Mouse (Mus musculus): Measurements from ENCODE around the gene Bloc1s3. TPM values are rescaled to one million over a fixed set of nuclear protein-coding genes. Genes with fewer than 3 reads are reported as not detected.

Gene Bloc1s3
- polyA plus RNA-seq (2015; fragmentation: Nextera tagmentation; extraction: Ambion mirVana) = 2.4 and 2.8 TPM in 2 replicates

DNA sequence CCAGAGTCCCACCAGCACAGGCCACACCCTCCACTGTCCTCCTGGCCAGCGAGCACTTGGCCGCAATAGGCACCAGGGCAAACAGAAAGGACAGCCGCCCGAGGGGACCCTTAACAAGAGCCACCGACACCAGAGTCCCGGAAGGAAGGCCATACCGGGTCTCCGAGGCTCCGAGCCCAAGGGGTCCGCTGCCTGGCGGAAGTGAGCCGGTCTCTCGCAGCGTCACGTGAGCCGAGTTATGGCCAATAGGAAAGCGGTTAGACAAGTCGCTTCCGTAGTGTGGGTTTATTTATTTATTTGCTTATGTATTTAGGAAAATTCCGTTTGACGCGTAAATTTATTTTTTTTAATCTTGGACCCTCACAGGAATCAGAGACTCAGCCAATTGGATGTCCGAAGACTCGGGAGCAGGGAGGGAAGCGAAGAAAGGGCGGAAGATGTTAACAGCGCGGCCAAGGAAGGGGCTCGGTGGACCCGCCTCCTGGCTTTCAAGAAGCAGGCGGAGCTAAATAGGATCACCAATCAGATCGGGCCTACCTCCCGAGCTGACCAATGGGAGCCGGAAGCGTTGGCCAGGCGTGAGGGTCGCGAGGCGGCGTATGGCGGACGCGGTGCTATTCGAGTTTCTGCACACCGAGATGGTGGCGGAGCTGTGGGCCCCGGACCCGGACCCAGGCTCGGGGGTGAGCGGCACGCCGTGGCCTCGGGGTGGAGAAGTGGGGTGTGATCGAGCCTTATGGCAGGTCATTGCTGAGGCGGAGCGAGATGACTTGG is at the start of gene Bloc1s3, which contains the start of gene Trappc6a:
Gene Bloc1s3, minus strand, starts transcription at position 218 of the 774 bp plus-strand sequence.
Gene Trappc6a, plus strand, starts transcription at position 246 of the 774 bp plus-strand sequence.
- H3K9ac ChIP-seq = peak within 1 kb of the TSS; percentile 75
- WGBS = under 1% methylated on average over 56 of the region's 56 CpGs
- peak within 1 kb of the TSS; percentile 88 for H3K4me3 ChIP-seq (replicated peaks)
- H3K4me2 ChIP-seq (replicated peaks) = peak within 1 kb of the TSS; percentile 98
- ATAC-seq (ENCODE audit: insufficient number of reproducible peaks, low FRiP score, low TSS enrichment, low read depth) = peak; percentile 91
- peaks cover 22% of the 10 kb centered on the region for H3K4me1 ChIP-seq
- H3K9me3 ChIP-seq (replicated peaks) = no peaks in the 10 kb centered on the region
- no peaks in the 10 kb centered on the region for H3K36me3 ChIP-seq
- H3K27ac ChIP-seq (replicated peaks) = peak within 1 kb of the TSS; percentile 85
- no peaks in the 10 kb centered on the region for H3K27me3 ChIP-seq

DNA sequence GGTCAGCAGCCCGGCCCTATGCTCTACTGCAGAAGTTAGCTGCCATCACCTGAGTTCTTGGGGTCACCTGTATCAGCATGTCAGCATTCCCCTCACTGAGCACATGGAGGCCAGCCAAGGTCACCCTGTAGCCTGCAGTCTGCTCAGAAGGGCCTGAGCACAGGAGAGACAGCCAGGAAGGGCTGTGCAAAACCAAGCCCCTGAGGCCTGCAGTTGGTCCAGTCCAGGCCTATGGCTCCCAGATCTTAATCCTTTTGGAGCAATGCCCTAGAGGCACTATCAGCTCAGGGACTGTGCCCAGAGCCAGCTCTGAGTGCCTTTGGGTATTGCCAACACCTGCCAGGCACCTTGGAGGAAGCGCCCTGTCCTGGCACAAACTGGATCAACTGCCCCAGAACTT is 48.9 kb upstream of the Bloc1s3 start:
- Histone ChIP-seq H3K36me3 (peaks cover 7% of the 10 kb centered on the region; the same call in 1 of the 2 replicates), H3K9ac (no peak overlapping the region)
- 92% methylated on average over 2 of the region's 2 CpGs for WGBS

DNA sequence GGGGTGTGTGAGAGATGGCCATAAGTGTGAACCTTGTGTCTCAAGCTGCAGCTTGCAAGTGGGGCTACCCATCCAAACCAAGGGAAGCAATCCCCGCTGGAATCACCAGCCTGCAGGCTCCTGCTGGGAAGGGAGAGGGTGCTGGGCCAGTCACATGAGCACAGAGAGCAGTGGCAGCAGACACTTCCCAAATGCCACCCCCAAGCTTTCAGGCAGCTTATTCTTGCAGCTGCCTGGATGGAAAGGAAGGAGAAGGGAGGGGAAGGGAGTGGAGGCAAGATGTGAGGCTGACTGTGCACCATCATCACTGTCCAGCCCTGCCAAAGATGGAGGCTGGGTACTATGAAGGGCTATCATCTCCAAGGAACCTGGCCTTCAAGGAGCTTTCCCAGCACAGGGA is 46.0 kb upstream of the Bloc1s3 start:
- H3K27ac ChIP-seq (replicated peaks) = no peak overlapping the region
- peaks cover 28% of the 10 kb centered on the region for H3K4me1 ChIP-seq
- H3K9me3 ChIP-seq (replicated peaks) = no peaks in the 10 kb centered on the region
- no peaks in the 10 kb centered on the region for H3K27me3 ChIP-seq
- no peak overlapping the region for H3K4me3 ChIP-seq (replicated peaks)
- no peak overlapping the region for H3K4me2 ChIP-seq (replicated peaks)
- peaks cover 7% of the 10 kb centered on the region; the same call in 1 of the 2 replicates for H3K36me3 ChIP-seq
- WGBS = 74% methylated on average over 1 of the region's 1 CpGs
- H3K9ac ChIP-seq = no peak overlapping the region
- no peak for ATAC-seq (ENCODE audit: insufficient number of reproducible peaks, low FRiP score, low TSS enrichment, low read depth)

More for the DNA sequence above, 48.9 kb upstream of the Bloc1s3 start:
- no peaks in the 10 kb centered on the region for H3K27me3 ChIP-seq
- no peak overlapping the region for H3K27ac ChIP-seq (replicated peaks)
- ATAC-seq (ENCODE audit: insufficient number of reproducible peaks, low FRiP score, low TSS enrichment, low read depth) = no peak
- H3K4me1 ChIP-seq = peaks cover 46% of the 10 kb centered on the region
- H3K4me2 ChIP-seq (replicated peaks) = no peak overlapping the region
- H3K9me3 ChIP-seq (replicated peaks) = no peaks in the 10 kb centered on the region
- H3K4me3 ChIP-seq (replicated peaks) = no peak overlapping the region

DNA sequence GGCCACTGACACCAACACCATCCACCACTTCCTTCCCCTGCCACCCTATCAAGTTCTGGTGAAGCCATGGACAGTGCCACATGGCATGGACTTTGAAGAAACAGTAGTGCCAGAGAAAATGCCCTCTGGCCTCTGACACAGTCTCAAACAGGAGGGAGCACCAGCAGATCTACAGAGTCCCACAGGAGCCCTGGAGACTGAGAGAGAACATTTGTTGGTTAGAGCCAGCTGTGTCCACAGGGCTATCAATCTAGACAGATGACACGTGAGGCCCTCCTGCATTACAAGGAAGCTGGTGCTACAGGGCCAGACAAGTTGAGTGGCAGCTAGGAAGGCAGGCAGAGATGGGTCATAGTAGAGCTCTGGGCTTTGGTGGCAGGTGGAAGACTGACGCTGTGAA is 44.3 kb upstream of the Bloc1s3 start:
- Histone ChIP-seq H3K9ac (no peak overlapping the region), H3K36me3 (peaks cover 7% of the 10 kb centered on the region; the same call in 1 of the 2 replicates), H3K4me2 (replicated peaks) (no peak overlapping the region), H3K4me3 (replicated peaks) (no peak overlapping the region), H3K9me3 (replicated peaks) (no peaks in the 10 kb centered on the region), H3K27me3 (no peaks in the 10 kb centered on the region), H3K4me1 (0 out of 2 replicates have a peak, but pooled peaks cover 17% of the 10 kb centered on the region), H3K27ac (replicated peaks) (no peak overlapping the region)
- 75% methylated on average over 2 of the region's 2 CpGs for WGBS
- no peak for ATAC-seq (ENCODE audit: insufficient number of reproducible peaks, low FRiP score, low TSS enrichment, low read depth)

DNA sequence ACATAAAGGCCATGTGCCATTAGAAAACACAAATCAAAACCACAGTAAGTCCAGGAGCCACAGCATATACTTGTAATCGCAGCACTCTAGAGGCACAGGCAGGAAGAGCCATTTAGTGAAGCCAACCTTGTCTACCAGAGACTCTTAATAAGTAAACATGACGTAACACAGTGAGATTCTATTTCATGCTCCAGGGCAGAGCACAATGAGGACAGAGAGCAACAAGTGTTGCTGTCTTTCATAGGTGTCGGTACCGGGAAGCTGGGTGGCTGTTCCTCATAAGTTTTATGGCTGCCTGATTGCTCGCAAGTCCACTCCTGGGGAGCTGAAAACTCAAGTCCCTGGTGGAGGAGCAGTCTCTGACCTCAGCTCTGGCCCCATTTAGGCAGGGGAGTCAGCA is 43.5 kb upstream of the Bloc1s3 start:
- WGBS = 65% methylated on average over 5 of the region's 5 CpGs
- Histone ChIP-seq H3K9ac (no peak overlapping the region), H3K4me3 (replicated peaks) (no peak overlapping the region), H3K4me1 (peaks cover 18% of the 10 kb centered on the region; the same call in 1 of the 2 replicates), H3K9me3 (replicated peaks) (no peaks in the 10 kb centered on the region), H3K4me2 (replicated peaks) (no peak overlapping the region), H3K27ac (replicated peaks) (no peak overlapping the region), H3K36me3 (peaks cover 7% of the 10 kb centered on the region; the same call in 1 of the 2 replicates), H3K27me3 (no peaks in the 10 kb centered on the region)
- no peak for ATAC-seq (ENCODE audit: insufficient number of reproducible peaks, low FRiP score, low TSS enrichment, low read depth)

DNA sequence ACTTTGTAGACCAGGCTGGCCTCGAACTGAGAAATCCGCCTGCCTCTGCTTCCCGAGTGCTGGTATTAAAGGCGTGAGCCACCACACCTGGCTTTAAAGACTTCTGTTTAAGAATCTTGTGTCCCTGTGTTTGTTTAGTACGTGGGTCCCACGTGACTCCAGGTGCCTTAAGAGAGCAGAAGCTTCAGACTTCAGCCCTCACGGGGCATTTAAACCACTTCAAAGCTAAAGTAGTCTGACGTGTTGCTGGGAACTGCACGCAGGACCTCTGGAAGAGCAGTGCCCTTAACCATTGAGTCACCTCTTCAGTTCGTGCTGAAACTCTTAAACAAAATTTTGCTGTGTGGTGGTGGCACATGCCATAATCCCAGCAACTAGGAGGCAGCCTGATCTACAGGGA is 41.2 kb upstream of the Bloc1s3 start:
- no peaks in the 10 kb centered on the region for H3K27me3 ChIP-seq
- no peak overlapping the region for H3K4me2 ChIP-seq (replicated peaks)
- H3K4me3 ChIP-seq (replicated peaks) = no peak overlapping the region
- H3K27ac ChIP-seq (replicated peaks) = no peak overlapping the region
- no peak for ATAC-seq (ENCODE audit: insufficient number of reproducible peaks, low FRiP score, low TSS enrichment, low read depth)
- no peak overlapping the region for H3K9ac ChIP-seq
- no peaks in the 10 kb centered on the region for H3K9me3 ChIP-seq (replicated peaks)
- no peaks in the 10 kb centered on the region; the same call in 1 of the 2 replicates for H3K36me3 ChIP-seq
- peaks cover 28% of the 10 kb centered on the region for H3K4me1 ChIP-seq
- WGBS = 77% methylated on average over 10 of the region's 10 CpGs

DNA sequence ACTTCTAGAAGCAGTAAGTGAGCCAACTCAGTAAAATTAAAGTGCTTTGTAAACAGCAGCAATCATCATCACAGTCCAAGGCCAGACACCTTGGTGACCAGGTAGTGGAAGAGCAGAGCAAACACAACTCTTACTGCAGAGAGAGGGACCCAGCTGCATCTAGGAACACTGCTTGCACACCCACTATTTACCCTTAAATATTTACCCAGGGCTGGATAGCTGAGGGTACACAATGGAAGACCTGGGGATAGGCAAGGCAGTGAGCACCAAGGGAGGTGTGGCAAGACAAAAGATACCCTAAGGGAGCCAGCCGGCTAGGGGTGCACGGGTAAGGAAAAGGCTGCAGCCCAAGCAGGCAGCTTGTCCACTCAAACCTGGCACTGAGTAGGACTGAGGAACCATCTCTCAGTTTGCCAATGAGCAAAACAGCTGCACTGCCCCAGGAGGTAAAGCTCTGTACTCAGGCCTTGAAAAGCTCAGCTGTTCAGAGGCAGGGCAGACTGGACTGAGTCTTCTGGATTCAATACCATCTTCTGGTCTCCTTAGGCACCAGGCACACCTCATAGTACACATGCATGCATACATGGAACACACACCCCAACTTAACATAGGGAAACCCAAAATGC is 39.3 kb upstream of the Bloc1s3 start:
- Histone ChIP-seq H3K4me1 (peaks cover 31% of the 10 kb centered on the region), H3K9me3 (replicated peaks) (no peaks in the 10 kb centered on the region), H3K36me3 (no peaks in the 10 kb centered on the region), H3K4me2 (replicated peaks) (no peak overlapping the region), H3K27me3 (no peaks in the 10 kb centered on the region), H3K27ac (replicated peaks) (no peak overlapping the region), H3K4me3 (replicated peaks) (no peak overlapping the region), H3K9ac (no peak overlapping the region)
- 56% methylated on average over 2 of the region's 2 CpGs for WGBS
- no peak for ATAC-seq (ENCODE audit: insufficient number of reproducible peaks, low FRiP score, low TSS enrichment, low read depth)

DNA sequence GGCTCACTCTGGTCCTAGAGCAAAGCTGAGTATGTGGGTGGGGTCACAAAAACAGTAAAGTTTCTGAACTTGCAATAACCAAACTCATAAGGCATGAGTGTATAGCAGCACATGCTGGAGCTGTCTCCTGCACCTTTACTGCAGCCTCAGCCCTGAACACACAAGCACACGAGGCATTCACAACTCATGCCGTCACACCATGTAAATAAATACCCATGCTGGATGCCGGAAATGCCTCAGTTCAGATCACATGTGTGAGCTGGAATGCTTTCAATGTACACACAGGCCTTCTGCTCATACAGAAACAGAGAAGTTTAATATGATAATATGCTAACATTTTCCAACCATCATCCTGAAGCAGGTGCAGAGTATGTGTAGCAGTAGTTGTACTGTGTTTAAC is 37.8 kb upstream of the Bloc1s3 start:
- Histone ChIP-seq H3K27ac (replicated peaks) (no peak overlapping the region), H3K4me3 (replicated peaks) (no peak overlapping the region), H3K4me2 (replicated peaks) (no peak overlapping the region), H3K9me3 (replicated peaks) (no peaks in the 10 kb centered on the region), H3K9ac (no peak overlapping the region), H3K27me3 (no peaks in the 10 kb centered on the region), H3K36me3 (no peaks in the 10 kb centered on the region), H3K4me1 (peaks cover 37% of the 10 kb centered on the region)
- no peak for ATAC-seq (ENCODE audit: insufficient number of reproducible peaks, low FRiP score, low TSS enrichment, low read depth)
- WGBS = 35% methylated on average over 3 of the region's 3 CpGs

DNA sequence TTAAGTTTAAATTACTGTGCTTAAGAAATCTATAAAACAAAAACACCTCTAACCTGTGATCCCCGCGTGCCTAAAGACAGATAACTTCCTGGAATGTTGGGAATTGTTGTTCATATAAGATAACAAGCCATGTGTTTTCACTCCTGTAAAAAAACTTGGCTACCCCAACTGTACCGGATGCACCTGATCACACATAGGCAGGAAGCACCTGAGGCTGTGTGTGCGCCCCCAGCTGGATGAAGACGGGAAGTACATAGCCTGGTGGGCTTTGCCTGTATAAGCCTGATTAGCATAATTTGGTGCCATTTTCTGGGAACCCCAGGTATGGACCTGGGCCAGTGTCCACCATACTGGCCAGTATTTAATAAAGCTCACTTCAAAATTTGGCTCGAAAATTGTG is 35.4 kb upstream of the Bloc1s3 start:
- Histone ChIP-seq H3K9ac (no peak overlapping the region), H3K4me1 (peaks cover 41% of the 10 kb centered on the region), H3K9me3 (replicated peaks) (no peaks in the 10 kb centered on the region), H3K4me2 (replicated peaks) (no peak overlapping the region), H3K4me3 (replicated peaks) (no peak overlapping the region), H3K27ac (replicated peaks) (no peak overlapping the region), H3K36me3 (no peaks in the 10 kb centered on the region), H3K27me3 (no peaks in the 10 kb centered on the region)
- no peak for ATAC-seq (ENCODE audit: insufficient number of reproducible peaks, low FRiP score, low TSS enrichment, low read depth)
- WGBS = 46% methylated on average over 6 of the region's 6 CpGs

DNA sequence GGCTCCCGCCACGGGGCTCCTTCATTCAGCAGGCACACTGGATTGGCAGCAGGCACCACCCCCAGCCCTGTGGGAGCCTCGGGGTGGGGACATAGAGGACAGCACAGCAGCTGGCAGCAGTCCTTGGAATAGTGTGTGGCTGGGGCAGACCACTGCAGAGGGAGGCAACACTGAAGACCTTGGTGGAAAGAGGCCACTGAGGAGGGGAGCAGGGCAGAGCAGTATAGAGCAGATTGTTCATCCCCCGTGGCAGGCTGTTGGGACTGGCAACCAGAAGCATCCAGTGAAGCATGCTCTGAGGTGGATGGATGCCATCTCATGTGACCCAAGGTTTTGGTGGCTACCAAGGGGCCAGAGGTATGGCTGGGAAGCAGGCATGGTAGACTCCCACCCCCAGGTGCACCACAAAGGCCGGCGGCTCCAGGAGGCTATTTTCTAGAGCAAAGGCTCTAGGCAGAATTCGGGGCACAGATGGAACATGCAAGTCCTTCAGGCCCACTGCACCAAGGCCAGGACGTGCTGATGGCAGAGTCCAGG is 34.1 kb upstream of the Bloc1s3 start:
- H3K27me3 ChIP-seq = no peaks in the 10 kb centered on the region
- H3K9me3 ChIP-seq (replicated peaks) = no peaks in the 10 kb centered on the region
- no peak overlapping the region for H3K4me3 ChIP-seq (replicated peaks)
- 53% methylated on average over 8 of the region's 8 CpGs for whole genome bisulfite sequencing
- H3K4me2 ChIP-seq (replicated peaks) = no peak overlapping the region
- peaks cover 36% of the 10 kb centered on the region for H3K4me1 ChIP-seq
- no peak overlapping the region for H3K9ac ChIP-seq
- no peaks in the 10 kb centered on the region for H3K36me3 ChIP-seq
- peak overlapping the region; percentile 60 for H3K27ac ChIP-seq (replicated peaks)
- peak; percentile 84 for ATAC-seq (ENCODE audit: insufficient number of reproducible peaks, low FRiP score, low TSS enrichment, low read depth)

DNA sequence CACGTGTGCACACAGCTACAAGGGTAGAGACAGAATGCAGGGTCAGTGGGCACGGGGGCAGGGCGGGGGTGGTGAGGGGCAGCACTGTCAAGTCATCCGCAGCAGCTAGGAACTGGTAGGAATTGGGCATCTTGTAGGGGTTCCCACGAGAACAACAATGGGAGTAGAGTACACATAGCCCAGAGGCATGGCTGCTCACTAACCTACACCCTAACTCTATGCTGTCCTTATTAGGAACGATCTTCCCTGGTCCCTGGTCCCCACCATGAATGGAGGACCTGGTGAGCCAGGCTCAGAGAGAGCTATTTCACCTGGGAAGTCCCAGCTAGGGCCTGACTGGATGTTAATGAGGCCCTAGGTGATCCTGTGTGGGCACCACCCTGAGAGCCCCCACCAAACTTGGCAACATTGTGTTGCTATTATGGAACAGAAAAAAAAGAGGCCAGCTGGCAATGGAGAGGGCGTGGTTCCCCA is 33.6 kb upstream of the Bloc1s3 start:
- WGBS = 73% methylated on average over 7 of the region's 7 CpGs
- Histone ChIP-seq H3K9ac (no peak overlapping the region), H3K27me3 (no peaks in the 10 kb centered on the region), H3K9me3 (replicated peaks) (no peaks in the 10 kb centered on the region), H3K4me1 (peaks cover 36% of the 10 kb centered on the region), H3K36me3 (no peaks in the 10 kb centered on the region), H3K27ac (replicated peaks) (peak overlapping the region; percentile 60; the same call in 1 of the 2 replicates), H3K4me3 (replicated peaks) (no peak overlapping the region), H3K4me2 (replicated peaks) (no peak overlapping the region)
- ATAC-seq (ENCODE audit: insufficient number of reproducible peaks, low FRiP score, low TSS enrichment, low read depth) = peak; percentile 11

All from embryonic facial prominence, embryonic 15.5 days (tissue).